Mouse (Mus musculus): ENCODE measurements around the gene Gcgr.
"Not testable (repeated sequence)": the region's sequence is repeated elsewhere in the genome, so short reads cannot be mapped to it uniquely, and the experiment has no call there.

Gene Gcgr

GRCm38 (mm10) chr11:120538955-120539284 lies 8.4 kb downstream of the Gcgr start:
- no peak for DNase-seq (ENCODE audit: low spot score)

GRCm38 (mm10) chr11:120539285-120540014 lies 9.0 kb downstream of the Gcgr start:
- DNase-seq (ENCODE audit: low spot score): peak; percentile 35

- no peak for DNase-seq (ENCODE audit: low spot score)
These were observed 11.4 kb downstream of the Gcgr start for GRCm38 (mm10) chr11:120541907-120542306.

- no peak for DNase-seq (ENCODE audit: low spot score)
These were observed 11.9 kb downstream of the Gcgr start for GRCm38 (mm10) chr11:120542376-120542775.

GRCm38 (mm10) chr11:120545964-120546363 lies 15.5 kb downstream of the Gcgr start:
- no peak for DNase-seq (ENCODE audit: low spot score)

- DNase-seq (ENCODE audit: low spot score): no peak
These were observed 17.0 kb downstream of the Gcgr start for GRCm38 (mm10) chr11:120547469-120547868.

GRCm38 (mm10) chr11:120548214-120548613 lies 17.7 kb downstream of the Gcgr start:
- DNase-seq (ENCODE audit: low spot score): no peak

- DNase-seq (ENCODE audit: low spot score): no peak
These were observed 18.3 kb downstream of the Gcgr start for GRCm38 (mm10) chr11:120548786-120549167.

GRCm38 (mm10) chr11:120549168-120549945 lies 18.9 kb downstream of the Gcgr start, which contains the start of gene Mcrip1:
Gene Mcrip1 (minus strand): TSS chr11:120549727.
- DNase-seq (ENCODE audit: low spot score): peak; percentile 96

GRCm38 (mm10) chr11:120549986-120550809 lies 19.7 kb downstream of the Gcgr start:
- DNase-seq (ENCODE audit: low spot score): no peak

- no peak for DNase-seq (ENCODE audit: low spot score)
These were observed 20.4 kb downstream of the Gcgr start, which contains the start of gene Ppp1r27 for GRCm38 (mm10) chr11:120550810-120551440. Gene Ppp1r27 (minus strand): TSS chr11:120551132.

GRCm38 (mm10) chr11:120552736-120553135 lies 22.2 kb downstream of the Gcgr start:
- no peak for DNase-seq (ENCODE audit: low spot score)

- no peak for DNase-seq (ENCODE audit: low spot score)
These were observed 24.3 kb downstream of the Gcgr start for GRCm38 (mm10) chr11:120554834-120555233.

- DNase-seq (ENCODE audit: low spot score): no peak
These were observed 24.8 kb downstream of the Gcgr start for GRCm38 (mm10) chr11:120555260-120555659.

GRCm38 (mm10) chr11:120558843-120559242 lies 28.3 kb downstream of the Gcgr start:
- not testable (repeated sequence) for DNase-seq (ENCODE audit: low spot score)

- no peak for DNase-seq (ENCODE audit: low spot score)
These were observed 30.6 kb downstream of the Gcgr start for GRCm38 (mm10) chr11:120560952-120561728.

- no peak for DNase-seq (ENCODE audit: low spot score)
These were observed 32.5 kb downstream of the Gcgr start for GRCm38 (mm10) chr11:120562949-120563348.

GRCm38 (mm10) chr11:120565114-120565513 lies 34.6 kb downstream of the Gcgr start:
- no peak for DNase-seq (ENCODE audit: low spot score)

- no peak for DNase-seq (ENCODE audit: low spot score)
These were observed 37.8 kb downstream of the Gcgr start for GRCm38 (mm10) chr11:120568324-120568723.

- DNase-seq (ENCODE audit: low spot score): no peak
These were observed 40.6 kb downstream of the Gcgr start for GRCm38 (mm10) chr11:120571122-120571521.

GRCm38 (mm10) chr11:120571754-120572416 lies 41.4 kb downstream of the Gcgr start:
- DNase-seq (ENCODE audit: low spot score): no peak

All from urinary bladder, postnatal 25 days (tissue).